Mouse (Mus musculus) spleen, adult 2 months (tissue): Measurements from ENCODE around the gene Tlx1.

Source experiments
- CTCF ChIP-seq: fragments of 200-500 bp; IDR thresholded peaks from 2 replicates; pipeline ENCODE4 v1.5.1; 2011; ENCODE audit warnings: mild to moderate bottlenecking, inconsistent platforms; ENCODE audit not compliant: insufficient read depth, insufficient read length, insufficient replicate concordance; ENCODE audit errors: extremely low read depth
- POLR2A ChIP-seq: fragments of 200-500 bp; IDR thresholded peaks from 2 replicates; pipeline ENCODE4 v1.6.1; 2011; ENCODE audit warnings: low read depth, low read length, inconsistent platforms

GRCm38 (mm10) chr19:45151361-45152182 is 1.1 kb downstream of the Tlx1 start:
- TF ChIP-seq CTCF (no peak), POLR2A (no peak)
